In the genomic region with DNA sequence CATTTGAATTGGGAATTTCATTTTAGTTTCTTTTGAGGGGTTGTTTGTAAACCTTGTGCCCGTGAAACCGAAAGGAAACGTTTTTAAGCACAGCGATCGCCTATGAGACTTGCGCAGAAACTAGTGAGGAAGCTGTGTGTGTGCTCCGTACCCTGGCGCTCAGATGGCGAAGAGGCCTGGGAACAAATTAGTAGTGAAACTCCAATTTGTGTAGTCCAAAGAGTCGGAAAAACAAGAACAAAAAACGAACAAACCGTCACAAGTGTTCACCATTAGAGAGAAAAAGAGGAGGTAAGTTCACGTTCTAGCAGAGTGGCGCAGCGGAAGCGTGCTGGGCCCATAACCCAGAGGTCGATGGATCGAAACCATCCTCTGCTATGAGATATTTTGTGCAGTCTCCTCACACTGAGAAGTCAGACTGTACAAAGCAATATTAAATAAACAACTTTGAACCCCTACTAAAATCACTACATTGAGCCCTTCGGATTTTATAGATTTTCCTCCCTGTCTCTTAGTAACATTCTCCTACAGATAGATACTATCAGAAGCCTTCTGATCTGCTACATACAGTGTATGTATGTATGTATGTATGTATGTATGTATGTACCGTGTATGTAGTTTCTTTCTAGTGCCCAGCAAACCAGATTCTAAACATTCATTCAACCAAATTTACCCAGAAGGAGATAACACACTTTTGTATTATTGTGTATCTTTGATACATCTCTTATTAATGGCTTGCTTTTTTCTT, we compare ENCODE assay signal across 8 mouse cellular contexts. TPM values are rescaled to one million over a fixed set of nuclear protein-coding genes. Genes with fewer than 3 reads are reported as not detected.
A peak's percentile ranks its signal among the peaks of the same experiment; 100 is the strongest.
DNase-seq lines count a peak whose midpoint lies in the region; ATAC-seq lines count a peak whose summit lies in the region.

No protein-coding gene starts in this region.

- peak overlapping the region; percentile 76 for H3K9ac ChIP-seq in hindbrain, embryonic 16.5 days (ENCODE audit: low read depth, low read length)

- no peaks in the 10 kb centered on the region for H3K36me3 ChIP-seq in hindbrain, embryonic 16.5 days (ENCODE audit: control insufficient read depth, insufficient read depth, low read length)

- H3K27ac ChIP-seq in hindbrain, embryonic 16.5 days (ENCODE audit: low read depth, low read length) = peak overlapping the region; percentile 89

- peak; percentile 97 for ATAC-seq in hindbrain, embryonic 16.5 days

- H3K4me3 ChIP-seq in hindbrain, embryonic 16.5 days (ENCODE audit: low read length) = peak overlapping the region; percentile 66

- DNase-seq in ZHBTc4 (ENCODE audit: low read depth, low spot score) = peak; percentile 78
- DNase-seq in cerebellum, postnatal 36 days = peak; percentile 68 to 85
- DNase-seq in gastrocnemius, adult 18-20 months (ENCODE audit: low spot score) = peak; percentile 74
- DNase-seq in left cerebral cortex, adult 11 months (ENCODE audit: low spot score) = peak; percentile 49
- peak; percentile 87 for DNase-seq in lung, postnatal 36 days
- DNase-seq in retina, postnatal 7 days (ENCODE audit: low read depth, low spot score) = peak; percentile 79
- peak; percentile 33 for DNase-seq in urinary bladder, adult 2 months (ENCODE audit: low spot score)

- no peaks in the 10 kb centered on the region; the same call in 1 of the 2 replicates for H3K4me1 ChIP-seq in hindbrain, embryonic 16.5 days (ENCODE audit: control insufficient read depth, insufficient read depth, low read depth, low read length)

- no peaks in the 10 kb centered on the region for H3K9me3 ChIP-seq in hindbrain, embryonic 16.5 days (ENCODE audit: control insufficient read depth, low read length)

- H3K27me3 ChIP-seq in hindbrain, embryonic 16.5 days (replicated peaks; ENCODE audit: control insufficient read depth, insufficient read depth, low read length) = peaks cover 11% of the 10 kb centered on the region

- WGBS in hindbrain, embryonic 16.5 days = 4% methylated on average over 20 of the region's 20 CpGs

- H3K4me2 ChIP-seq in hindbrain, embryonic 16.5 days (ENCODE audit: low read length) = peak overlapping the region; percentile 50

RNA-seq across cellular contexts. Expression of gene Pom121l2, which starts 6.1 kb away (rescaled TPM):
- not detected for total RNA-seq in gastrocnemius, adult 18-20 months (2021)
- not detected in 2 replicates for polyA plus RNA-seq in hindbrain, embryonic 16.5 days (2015; fragmentation: Nextera tagmentation; extraction: Ambion mirVana)
- not detected in 2 replicates for polyA plus RNA-seq in urinary bladder, adult 2 months (2012; rRNA removed)

RNA-seq across cellular contexts. Expression of gene Zfp184, which starts 30.0 kb away (rescaled TPM):
- total RNA-seq in gastrocnemius, adult 18-20 months (2021) = under 1 TPM; 0.48 to 0.69 TPM
- 10.6 and 12.4 TPM in 2 replicates for polyA plus RNA-seq in hindbrain, embryonic 16.5 days (2015; fragmentation: Nextera tagmentation; extraction: Ambion mirVana)
- 1.7 TPM in 2 replicates for polyA plus RNA-seq in urinary bladder, adult 2 months (2012; rRNA removed)

RNA-seq across cellular contexts. Expression of gene Prss16, which starts 34.6 kb away (rescaled TPM):
- total RNA-seq in gastrocnemius, adult 18-20 months (2021) = not detected
- polyA plus RNA-seq in hindbrain, embryonic 16.5 days (2015; fragmentation: Nextera tagmentation; extraction: Ambion mirVana) = not detected in 2 replicates
- 0.52 and 0.73 TPM in 2 replicates for polyA plus RNA-seq in urinary bladder, adult 2 months (2012; rRNA removed)

Comparison
In these comparisons a context has a peak if more than half of its experiments do, and no peak if none do; other contexts are left out.
1. Peak in every context shown above with its lines: DNase-seq, ATAC-seq, H3K4me3 ChIP-seq and H3K27ac ChIP-seq.
2. DNase-seq: peak in every context shown above with its lines; median percentile 87 in lung, postnatal 36 days; 79 in retina, postnatal 7 days; 78 in ZHBTc4; 76 in cerebellum, postnatal 36 days; 74 in gastrocnemius, adult 18-20 months; 49 in left cerebral cortex, adult 11 months; 33 in urinary bladder, adult 2 months.